Mouse (Mus musculus): ENCODE measurements around the gene Ift43. TPM values are rescaled to one million over a fixed set of nuclear protein-coding genes. Genes with fewer than 3 reads are reported as not detected.
A peak's percentile ranks its signal among the peaks of the same experiment; 100 is the strongest.

Gene Ift43
- polyA plus RNA-seq, 1 experiment from 2014 or later = 6.6 TPM

DNA sequence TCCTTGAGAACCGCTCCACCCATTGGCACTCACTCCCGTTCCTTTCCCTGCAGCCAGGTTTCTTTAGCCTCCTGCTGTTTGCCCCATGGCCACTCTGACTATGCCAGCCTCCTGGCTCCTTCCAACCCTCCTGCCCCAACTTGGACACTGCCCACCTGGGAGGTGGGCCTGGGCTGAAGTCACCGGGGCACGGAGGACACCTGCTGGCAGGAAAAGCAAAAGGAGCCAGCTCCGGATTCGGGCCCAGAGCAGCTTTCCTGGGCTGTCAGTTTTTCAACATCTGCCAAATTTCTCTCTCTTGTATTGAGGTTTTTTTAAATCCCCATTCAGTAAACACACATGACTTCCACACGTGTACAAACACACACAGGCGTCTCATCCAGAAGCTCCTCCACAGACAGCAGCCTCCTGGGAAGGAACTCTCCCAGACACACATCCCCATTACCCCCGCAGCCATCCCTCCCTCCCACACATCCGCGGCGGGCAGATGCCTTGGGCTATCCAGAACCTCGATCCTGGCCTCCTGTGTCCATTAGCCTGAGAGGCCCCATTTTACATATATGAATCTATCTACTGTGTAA is 5.9 kb upstream of the Ift43 start:
- peaks cover 22% of the 10 kb centered on the region for H3K27me3 ChIP-seq (ENCODE audit: control insufficient read depth, insufficient read depth, low read depth, low read length)
- no peak overlapping the region for H3K4me3 ChIP-seq (ENCODE audit: low read depth, low read length)
- H3K9me3 ChIP-seq (replicated peaks; ENCODE audit: control insufficient read depth, low read length) = no peaks in the 10 kb centered on the region
- no peak for ATAC-seq (ENCODE audit: low read depth)
- H3K27ac ChIP-seq (ENCODE audit: low read length) = no peak overlapping the region
- H3K4me1 ChIP-seq (ENCODE audit: control insufficient read depth, low read depth, low read length) = no peaks in the 10 kb centered on the region; the same call in 1 of the 2 replicates
- H3K36me3 ChIP-seq (ENCODE audit: control insufficient read depth, insufficient read depth) = no peaks in the 10 kb centered on the region
- 19% methylated on average over 13 of the region's 13 CpGs for WGBS (ENCODE audit: insufficient replicate concordance)
- H3K9ac ChIP-seq (ENCODE audit: low read depth, low read length) = no peak overlapping the region
- no peak overlapping the region for H3K4me2 ChIP-seq (ENCODE audit: low read depth, low read length)

DNA sequence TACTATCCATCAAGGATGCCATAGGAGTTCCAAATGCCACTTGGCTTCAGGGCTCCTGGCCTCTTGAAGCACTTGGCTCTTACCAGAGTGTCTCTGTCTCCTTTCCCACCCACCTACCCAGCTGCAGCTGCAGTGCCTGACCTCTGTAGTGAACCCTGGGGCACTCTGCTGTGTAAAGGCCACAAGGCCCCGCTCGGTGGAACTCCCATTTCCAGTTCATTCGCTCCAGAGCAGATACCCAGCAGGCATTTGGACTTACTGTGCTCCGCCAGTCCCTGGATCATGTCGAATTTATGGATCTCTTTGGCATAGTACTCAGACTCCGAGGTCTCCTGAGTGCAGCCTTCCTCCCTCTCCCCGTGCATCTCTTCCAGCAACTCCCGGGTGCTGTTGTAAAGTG is 5.0 kb upstream of the Ift43 start:
- no peak for ATAC-seq (ENCODE audit: low read depth)
- no peak overlapping the region for H3K27ac ChIP-seq (ENCODE audit: low read length)
- H3K4me2 ChIP-seq (ENCODE audit: low read depth, low read length) = no peak overlapping the region
- no peak overlapping the region for H3K4me3 ChIP-seq (ENCODE audit: low read depth, low read length)
- H3K27me3 ChIP-seq (ENCODE audit: control insufficient read depth, insufficient read depth, low read depth, low read length) = peaks cover 28% of the 10 kb centered on the region
- no peaks in the 10 kb centered on the region for H3K36me3 ChIP-seq (ENCODE audit: control insufficient read depth, insufficient read depth)
- H3K9ac ChIP-seq (ENCODE audit: low read depth, low read length) = no peak overlapping the region
- WGBS (ENCODE audit: insufficient replicate concordance) = 41% methylated on average over 8 of the region's 8 CpGs
- no peaks in the 10 kb centered on the region for H3K9me3 ChIP-seq (replicated peaks; ENCODE audit: control insufficient read depth, low read length)
- H3K4me1 ChIP-seq (ENCODE audit: control insufficient read depth, low read depth, low read length) = no peaks in the 10 kb centered on the region; the same call in 1 of the 2 replicates

DNA sequence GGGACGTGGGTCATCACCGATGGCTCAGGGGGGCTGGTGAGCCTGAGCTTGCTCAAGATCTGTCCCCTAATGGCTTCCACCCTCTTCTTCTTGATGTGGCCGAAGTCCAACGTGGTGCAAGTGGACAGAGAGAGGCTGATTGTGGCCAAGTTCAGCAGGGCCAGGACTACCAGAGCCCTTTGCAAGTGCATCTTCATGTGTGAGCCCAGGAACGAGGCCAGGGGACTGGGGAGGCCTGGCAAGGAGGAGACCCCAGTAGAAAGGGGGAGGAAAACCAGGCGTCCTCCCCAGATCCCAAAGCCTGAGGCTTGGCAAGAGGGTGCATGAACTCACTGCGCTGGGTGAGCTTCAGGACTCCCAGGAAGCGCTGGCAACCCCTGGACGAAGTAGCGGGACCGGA is 4.6 kb upstream of the Ift43 start:
- Histone ChIP-seq H3K4me3 (ENCODE audit: low read depth, low read length) (no peak overlapping the region), H3K27ac (ENCODE audit: low read length) (no peak overlapping the region), H3K4me2 (ENCODE audit: low read depth, low read length) (no peak overlapping the region), H3K4me1 (ENCODE audit: control insufficient read depth, low read depth, low read length) (no peaks in the 10 kb centered on the region; the same call in 1 of the 2 replicates), H3K36me3 (ENCODE audit: control insufficient read depth, insufficient read depth) (no peaks in the 10 kb centered on the region), H3K27me3 (ENCODE audit: control insufficient read depth, insufficient read depth, low read depth, low read length) (peaks cover 33% of the 10 kb centered on the region), H3K9me3 (replicated peaks; ENCODE audit: control insufficient read depth, low read length) (no peaks in the 10 kb centered on the region), H3K9ac (ENCODE audit: low read depth, low read length) (no peak overlapping the region)
- 38% methylated on average over 11 of the region's 11 CpGs for WGBS (ENCODE audit: insufficient replicate concordance)
- no peak for ATAC-seq (ENCODE audit: low read depth)

GRCm38 (mm10) chr12:86078176-86078552 is 4.2 kb upstream of the Ift43 start:
- Histone ChIP-seq H3K27me3 (ENCODE audit: control insufficient read depth, insufficient read depth, low read depth, low read length) (peaks cover 37% of the 10 kb centered on the region), H3K4me2 (ENCODE audit: low read depth, low read length) (peak overlapping the region; percentile 78), H3K27ac (ENCODE audit: low read length) (no peak overlapping the region), H3K9ac (ENCODE audit: low read depth, low read length) (no peak overlapping the region), H3K4me1 (ENCODE audit: control insufficient read depth, low read depth, low read length) (no peaks in the 10 kb centered on the region; the same call in 1 of the 2 replicates), H3K9me3 (replicated peaks; ENCODE audit: control insufficient read depth, low read length) (no peaks in the 10 kb centered on the region), H3K36me3 (ENCODE audit: control insufficient read depth, insufficient read depth) (no peaks in the 10 kb centered on the region), H3K4me3 (ENCODE audit: low read depth, low read length) (peak overlapping the region; percentile 61)
- no peak for ATAC-seq (ENCODE audit: low read depth)
- 40% methylated on average over 9 of the region's 9 CpGs for WGBS (ENCODE audit: insufficient replicate concordance)

DNA sequence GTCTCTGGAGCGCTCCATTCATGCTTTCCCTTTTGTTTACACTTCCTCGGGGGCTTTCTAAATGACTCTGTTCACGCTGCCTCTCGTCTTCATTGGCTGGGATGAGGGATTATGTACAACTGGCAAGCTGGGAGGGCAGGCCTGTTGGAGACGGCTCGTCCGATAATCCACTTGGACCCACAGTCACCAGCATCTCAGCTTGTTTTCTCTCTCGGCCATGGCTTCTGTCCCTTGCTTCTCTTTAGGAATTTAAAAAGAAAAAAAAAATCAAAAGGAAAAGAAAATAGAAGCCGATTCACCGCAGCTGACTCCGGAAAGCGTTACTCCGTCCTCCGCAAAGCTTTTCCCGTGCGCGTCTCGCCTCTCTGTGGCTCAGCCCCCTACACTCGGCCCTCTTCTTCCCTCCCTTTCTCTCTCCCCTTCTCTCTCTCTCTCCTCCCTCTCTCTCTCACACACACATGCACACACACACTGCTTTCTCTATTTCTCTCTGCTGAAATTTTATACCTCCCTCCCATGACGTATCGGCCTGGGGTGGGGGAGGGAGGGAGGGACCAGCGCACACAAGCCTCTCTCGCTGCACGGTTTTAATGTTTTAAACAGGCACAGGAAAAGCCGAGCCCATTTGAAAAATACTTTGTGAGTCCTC is 3.7 kb upstream of the Ift43 start, which contains the start of gene Tgfb3:
Gene Tgfb3, minus strand, starts transcription at position 489 of the 649 bp plus-strand sequence.
- no peaks in the 10 kb centered on the region; the same call in 1 of the 2 replicates for H3K4me1 ChIP-seq (ENCODE audit: control insufficient read depth, low read depth, low read length)
- peaks cover 38% of the 10 kb centered on the region for H3K27me3 ChIP-seq (ENCODE audit: control insufficient read depth, insufficient read depth, low read depth, low read length)
- no peaks in the 10 kb centered on the region for H3K9me3 ChIP-seq (replicated peaks; ENCODE audit: control insufficient read depth, low read length)
- no peaks in the 10 kb centered on the region for H3K36me3 ChIP-seq (ENCODE audit: control insufficient read depth, insufficient read depth)
- WGBS (ENCODE audit: insufficient replicate concordance) = 2% methylated on average over 25 of the region's 25 CpGs
- H3K4me3 ChIP-seq (ENCODE audit: low read depth, low read length) = peak within 1 kb of the TSS; percentile 61
- peak within 1 kb of the TSS; percentile 60 for H3K9ac ChIP-seq (ENCODE audit: low read depth, low read length)
- H3K4me2 ChIP-seq (ENCODE audit: low read depth, low read length) = peak within 1 kb of the TSS; percentile 78
- no peak within 1 kb of the TSS for H3K27ac ChIP-seq (ENCODE audit: low read length)
- ATAC-seq (ENCODE audit: low read depth) = peak; percentile 42; the same call in 1 of the 2 replicates

DNA sequence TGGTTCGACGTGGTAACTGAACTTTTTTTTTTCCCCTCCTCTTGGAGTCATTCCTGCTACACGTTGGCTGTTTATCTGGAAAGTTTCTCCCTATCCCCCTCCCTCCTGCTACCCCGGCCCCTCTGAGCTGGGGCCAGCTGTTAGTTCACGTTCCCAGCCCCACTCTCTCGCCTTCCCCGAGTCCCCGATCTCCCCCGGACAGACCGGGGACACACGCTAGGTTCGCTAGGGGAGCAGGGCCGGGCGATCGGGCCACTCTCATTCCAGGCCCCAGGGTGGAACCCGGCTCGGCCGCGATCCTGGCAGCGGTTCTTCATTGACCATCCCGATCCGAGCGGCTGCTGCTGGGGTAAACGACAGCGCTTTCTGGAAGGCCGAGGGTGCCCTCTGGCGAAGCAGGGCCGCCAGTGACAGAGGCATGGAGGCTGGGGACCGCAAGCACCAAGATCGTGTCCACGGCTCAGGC is 3.1 kb upstream of the Ift43 start:
- H3K9ac ChIP-seq (ENCODE audit: low read depth, low read length) = peak overlapping the region; percentile 60
- H3K4me2 ChIP-seq (ENCODE audit: low read depth, low read length) = peak overlapping the region; percentile 78
- ATAC-seq (ENCODE audit: low read depth) = peak; percentile 76
- WGBS (ENCODE audit: insufficient replicate concordance) = under 1% methylated on average over 31 of the region's 31 CpGs
- H3K27me3 ChIP-seq (ENCODE audit: control insufficient read depth, insufficient read depth, low read depth, low read length) = peaks cover 41% of the 10 kb centered on the region
- H3K4me3 ChIP-seq (ENCODE audit: low read depth, low read length) = peak overlapping the region; percentile 61
- H3K27ac ChIP-seq (ENCODE audit: low read length) = no peak overlapping the region
- no peaks in the 10 kb centered on the region for H3K36me3 ChIP-seq (ENCODE audit: control insufficient read depth, insufficient read depth)
- H3K9me3 ChIP-seq (replicated peaks; ENCODE audit: control insufficient read depth, low read length) = no peaks in the 10 kb centered on the region
- no peaks in the 10 kb centered on the region; the same call in 1 of the 2 replicates for H3K4me1 ChIP-seq (ENCODE audit: control insufficient read depth, low read depth, low read length)

GRCm38 (mm10) chr12:86085873-86086272 is 3.5 kb downstream of the Ift43 start:
- Histone ChIP-seq H3K36me3 (ENCODE audit: control insufficient read depth, insufficient read depth) (no peaks in the 10 kb centered on the region), H3K9ac (ENCODE audit: low read depth, low read length) (no peak overlapping the region), H3K9me3 (replicated peaks; ENCODE audit: control insufficient read depth, low read length) (no peaks in the 10 kb centered on the region), H3K4me2 (ENCODE audit: low read depth, low read length) (no peak overlapping the region), H3K27me3 (ENCODE audit: control insufficient read depth, insufficient read depth, low read depth, low read length) (peaks cover 24% of the 10 kb centered on the region), H3K27ac (ENCODE audit: low read length) (no peak overlapping the region), H3K4me3 (ENCODE audit: low read depth, low read length) (no peak overlapping the region), H3K4me1 (ENCODE audit: control insufficient read depth, low read depth, low read length) (no peaks in the 10 kb centered on the region; the same call in 1 of the 2 replicates)
- ATAC-seq (ENCODE audit: low read depth) = no peak
- 77% methylated on average over 7 of the region's 7 CpGs for WGBS (ENCODE audit: insufficient replicate concordance)

DNA sequence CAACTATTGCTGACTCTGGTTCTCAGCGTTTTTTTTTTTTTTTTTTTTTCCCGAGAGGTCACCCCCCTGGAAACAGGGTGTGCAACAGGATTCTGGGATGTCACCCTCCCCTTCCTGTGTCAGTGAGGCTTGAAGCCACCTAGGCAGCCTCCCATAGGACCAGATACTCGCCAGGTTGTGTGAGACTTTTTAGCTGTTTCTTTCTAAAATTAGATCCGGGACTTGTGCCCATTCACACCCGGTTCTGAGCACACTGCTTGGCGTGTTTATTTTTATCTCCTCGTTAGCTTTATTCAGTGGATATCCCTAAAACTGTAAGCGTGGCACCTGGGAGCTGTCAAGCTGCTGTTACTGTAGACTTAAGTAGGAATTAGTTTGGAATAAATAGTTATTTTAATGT is 4.2 kb downstream of the Ift43 start:
- no peak overlapping the region for H3K4me3 ChIP-seq (ENCODE audit: low read depth, low read length)
- H3K4me1 ChIP-seq (ENCODE audit: control insufficient read depth, low read depth, low read length) = no peaks in the 10 kb centered on the region; the same call in 1 of the 2 replicates
- H3K27ac ChIP-seq (ENCODE audit: low read length) = no peak overlapping the region
- no peaks in the 10 kb centered on the region for H3K36me3 ChIP-seq (ENCODE audit: control insufficient read depth, insufficient read depth)
- H3K9ac ChIP-seq (ENCODE audit: low read depth, low read length) = no peak overlapping the region
- peaks cover 19% of the 10 kb centered on the region for H3K27me3 ChIP-seq (ENCODE audit: control insufficient read depth, insufficient read depth, low read depth, low read length)
- 62% methylated on average over 8 of the region's 8 CpGs for WGBS (ENCODE audit: insufficient replicate concordance)
- ATAC-seq (ENCODE audit: low read depth) = no peak
- H3K4me2 ChIP-seq (ENCODE audit: low read depth, low read length) = no peak overlapping the region
- no peaks in the 10 kb centered on the region for H3K9me3 ChIP-seq (replicated peaks; ENCODE audit: control insufficient read depth, low read length)

GRCm38 (mm10) chr12:86088042-86088441 is 5.7 kb downstream of the Ift43 start:
- Histone ChIP-seq H3K4me1 (ENCODE audit: control insufficient read depth, low read depth, low read length) (no peaks in the 10 kb centered on the region; the same call in 1 of the 2 replicates), H3K9ac (ENCODE audit: low read depth, low read length) (no peak overlapping the region), H3K4me2 (ENCODE audit: low read depth, low read length) (no peak overlapping the region), H3K27ac (ENCODE audit: low read length) (no peak overlapping the region), H3K27me3 (ENCODE audit: control insufficient read depth, insufficient read depth, low read depth, low read length) (peaks cover 6% of the 10 kb centered on the region; the same call in 1 of the 2 replicates), H3K9me3 (replicated peaks; ENCODE audit: control insufficient read depth, low read length) (no peaks in the 10 kb centered on the region), H3K36me3 (ENCODE audit: control insufficient read depth, insufficient read depth) (no peaks in the 10 kb centered on the region), H3K4me3 (ENCODE audit: low read depth, low read length) (no peak overlapping the region)
- ATAC-seq (ENCODE audit: low read depth) = peak; percentile 35; the same call in 1 of the 2 replicates
- 47% methylated on average over 7 of the region's 7 CpGs for WGBS (ENCODE audit: insufficient replicate concordance)
